Mouse (Mus musculus) retina, embryonic 14.5 days (tissue): Measurements from ENCODE around the gene Gdf1.
A peak's percentile ranks its signal among the peaks of the same experiment; 100 is the strongest.

ENCODE experiments used
- DNase-seq: peaks from one replicate; pipeline ENCODE4 v3.0.0-alpha.2; 2015; ENCODE audit warnings: low spot score

The Gdf1 gene

GRCm38 (mm10) chr8:70364066-70364465, 34.4 kb downstream of the Gdf1 start:
- DNase-seq: no peak

GRCm38 (mm10) chr8:70366588-70366987, 37.0 kb downstream of the Gdf1 start:
- DNase-seq: no peak

GRCm38 (mm10) chr8:70370476-70370875, 40.9 kb downstream of the Gdf1 start:
- no peak for DNase-seq

- DNase-seq: no peak
These were observed 42.3 kb downstream of the Gdf1 start for GRCm38 (mm10) chr8:70371951-70372350.

GRCm38 (mm10) chr8:70373397-70374317, 44.0 kb downstream of the Gdf1 start, which contains the start of gene Comp:
Gene Comp, plus strand, starts transcription at chr8:70373558.
- no peak for DNase-seq

GRCm38 (mm10) chr8:70374318-70374927, 44.8 kb downstream of the Gdf1 start:
- DNase-seq: peak; percentile 71

GRCm38 (mm10) chr8:70375212-70375859, 45.7 kb downstream of the Gdf1 start:
- DNase-seq: no peak

GRCm38 (mm10) chr8:70376275-70376741, 46.7 kb downstream of the Gdf1 start:
- no peak for DNase-seq

GRCm38 (mm10) chr8:70377049-70377448, 47.4 kb downstream of the Gdf1 start:
- DNase-seq: no peak

- DNase-seq: no peak
These were observed 50.5 kb downstream of the Gdf1 start for GRCm38 (mm10) chr8:70380069-70380468.
